Comparison of ENCODE assay signal across 18 mouse cellular contexts in genomic region chr8:102064137-102064536, GRCm38 (mm10).
"Had no signal": no experiment of that assay in that cellular context is flagged by ENCODE, and none has a peak within 500 bp of the region (broad histone marks: within the 10 kb centered on the region; RNA-seq: fewer than 3 reads in every experiment).

No protein-coding gene starts in this region.

- H3K4me2 ChIP-seq: limb, embryonic 15.5 days; liver, embryonic 12.5 days; lung, embryonic 15.5 days; midbrain, embryonic 15.5 days; neural tube, embryonic 13.5 days; stomach, embryonic 15.5 days had no signal

- H3K9ac ChIP-seq: limb, embryonic 15.5 days; liver, embryonic 12.5 days; lung, embryonic 15.5 days; midbrain, embryonic 15.5 days; neural tube, embryonic 13.5 days; stomach, embryonic 15.5 days had no signal

- H3K27ac ChIP-seq: limb, embryonic 15.5 days; liver, embryonic 12.5 days; lung, embryonic 15.5 days; midbrain, embryonic 15.5 days; neural tube, embryonic 13.5 days; stomach, embryonic 15.5 days had no signal

- H3K9me3 ChIP-seq: limb, embryonic 15.5 days; liver, embryonic 12.5 days; lung, embryonic 15.5 days; midbrain, embryonic 15.5 days; neural tube, embryonic 13.5 days; stomach, embryonic 15.5 days had no signal

- H3K27me3 ChIP-seq: limb, embryonic 15.5 days; liver, embryonic 12.5 days; lung, embryonic 15.5 days; midbrain, embryonic 15.5 days; neural tube, embryonic 13.5 days; stomach, embryonic 15.5 days had no signal

- H3K36me3 ChIP-seq: limb, embryonic 15.5 days; liver, embryonic 12.5 days; lung, embryonic 15.5 days; midbrain, embryonic 15.5 days; neural tube, embryonic 13.5 days; stomach, embryonic 15.5 days had no signal

- DNase-seq: kidney, adult 11 months; kidney, adult 9 months; kidney, postnatal 10 days; layer of hippocampus, adult 9-11 months; layer of hippocampus, postnatal 36 days; left cerebral cortex, postnatal 4 days; lung, postnatal 14 days; retina, postnatal 1 day; right cerebral cortex, postnatal 4 days; spleen, adult 18-20 months; thymus, adult 2 months; thymus, postnatal 25 days had no signal

- H3K4me3 ChIP-seq: limb, embryonic 15.5 days; liver, embryonic 12.5 days; lung, embryonic 15.5 days; midbrain, embryonic 15.5 days; neural tube, embryonic 13.5 days; stomach, embryonic 15.5 days had no signal

- ATAC-seq: liver, embryonic 12.5 days; midbrain, embryonic 15.5 days had no signal

- H3K4me1 ChIP-seq: limb, embryonic 15.5 days; liver, embryonic 12.5 days; lung, embryonic 15.5 days; midbrain, embryonic 15.5 days; neural tube, embryonic 13.5 days; stomach, embryonic 15.5 days had no signal
